Mouse (Mus musculus) Patski (cell line): ENCODE data around the gene Hoxd13. TPM values are rescaled to one million over a fixed set of nuclear protein-coding genes. Genes with fewer than 3 reads are reported as not detected.
A peak's percentile ranks its signal among the peaks of the same experiment; 100 is the strongest.

Source experiments
- ATAC-seq: fragments of 100-300 bp; one replicate; pipeline ENCODE4 v1.8.0; 2021
- CTCF ChIA-PET: fragments of 350-600 bp; sonication (Branson Sonifier 250); formaldehyde crosslinking; loops from one replicate; lab custom pipeline; 2022; ENCODE audit warnings: inconsistent platforms; lab: Charles Lee
- POLR2A ChIA-PET: fragments of 350-600 bp; sonication (Branson Sonifier 250); formaldehyde crosslinking; loops from one replicate; lab custom pipeline; 2022; ENCODE audit warnings: antibody characterized with exemption, inconsistent platforms; lab: Charles Lee
- DNase-seq: peaks from one replicate; pipeline ENCODE4 v3.0.0-alpha.2; 2011; ENCODE audit warnings: low read depth, low spot score
- H3K27me3 ChIP-seq: fragments of 371-371 bp; one replicate; pipeline ENCODE4 v1.5.1; 2021
- CTCF ChIP-seq: fragments of 100-300 bp; IDR thresholded peaks from one replicate; pipeline ENCODE4 v1.5.1; 2021
- in situ Hi-C: fragments of 300-500 bp; cut with MboI; formaldehyde crosslinking; loops from 3 replicates; pipeline ENCODE4 v1.11.1; 2018; ENCODE audit warnings: low pct_unique_long_range_greater_than_20kb, mixed read lengths
- polyA plus RNA-seq: library from polyadenylated mRNA; unstranded; gene quantifications from one replicate; pipeline ENCODE4 v1.2.3, GENCODE M21; 2021

Gene Hoxd13
- polyA plus RNA-seq, 1 experiment from 2014 or later, result not detected

DNA sequence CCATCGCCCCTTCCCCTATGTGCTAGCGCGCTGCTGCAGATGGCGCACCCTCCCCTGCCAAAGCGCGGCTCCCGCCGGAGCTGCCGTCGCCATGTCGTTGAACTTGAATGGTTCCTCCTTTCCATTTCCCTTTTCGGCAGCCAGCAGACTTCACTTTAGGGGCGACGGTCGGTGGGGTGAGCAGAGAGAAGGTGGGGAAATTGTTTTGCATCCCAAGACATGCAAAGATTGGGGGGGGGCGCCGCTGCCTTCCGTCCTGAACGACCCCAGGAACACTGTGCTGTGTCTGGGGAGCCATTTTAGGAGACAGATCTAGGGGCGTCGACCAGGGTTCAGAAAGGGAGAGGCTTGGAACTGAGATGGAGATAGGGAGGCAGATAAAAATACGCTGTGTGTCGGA is 11.9 kb downstream of the Hoxd13 start:
- ATAC-seq (no peak), DNase-seq (no peak)
- ChIA-PET CTCF (no interaction called here), POLR2A (no interaction called here)
- no peak for TF ChIP-seq CTCF
- in situ Hi-C loops, result loop anchor here (25.0 kb wide), 1 partner anchor 1082 kb away; no protein-coding TSS in a partner anchor
- H3K27me3 ChIP-seq, result peaks cover 42% of the 10 kb centered on the region

DNA sequence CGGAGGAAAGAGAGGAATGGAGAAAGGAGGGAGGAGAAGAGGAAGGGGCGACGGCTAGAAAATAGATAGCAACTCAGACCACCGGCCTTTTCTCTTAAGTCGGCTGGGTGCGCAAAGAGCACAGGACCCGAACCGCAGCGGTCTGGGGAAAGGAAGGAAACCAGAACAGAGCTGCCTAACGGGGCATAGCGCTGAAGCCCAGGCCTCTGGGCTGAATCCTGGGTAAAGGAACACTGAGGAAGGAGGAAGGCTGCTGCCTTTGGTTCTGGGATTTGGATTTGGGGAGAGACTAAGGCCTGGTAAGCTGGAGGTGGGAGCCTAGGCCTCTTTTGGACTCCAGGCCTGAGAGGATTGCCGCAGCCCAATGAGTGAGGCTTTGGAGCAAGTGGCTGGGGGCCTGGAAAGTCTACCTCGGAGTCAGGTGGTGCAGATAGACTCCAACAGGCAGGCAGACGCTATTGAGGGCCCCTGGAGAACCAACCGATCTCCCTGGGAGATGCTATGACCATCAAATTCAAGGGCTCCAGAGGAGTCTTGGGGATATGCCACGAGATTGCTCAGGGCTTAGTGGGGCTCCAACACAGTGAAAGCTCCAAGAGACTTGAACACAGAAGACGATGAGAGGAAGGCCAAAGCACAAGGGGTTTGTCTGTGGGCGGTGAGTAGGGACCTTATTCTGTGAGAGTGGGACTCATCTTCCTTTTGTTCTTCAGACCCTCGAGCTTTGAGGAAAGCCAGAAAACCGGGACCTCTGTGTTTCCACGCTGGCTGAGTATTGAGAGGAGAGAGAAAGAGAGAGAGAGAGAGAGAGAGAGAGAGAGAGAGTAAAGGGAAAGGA is 12.7 kb downstream of the Hoxd13 start:
- DNase-seq (no peak), ATAC-seq (no peak)
- peaks cover 35% of the 10 kb centered on the region for H3K27me3 ChIP-seq
- in situ Hi-C loops, result loop anchor here (25.0 kb wide), 1 partner anchor 1082 kb away; no protein-coding TSS in a partner anchor
- POLR2A ChIA-PET, result no interaction called here
- CTCF ChIA-PET, result no interaction called here
- TF ChIP-seq CTCF, result no peak

DNA sequence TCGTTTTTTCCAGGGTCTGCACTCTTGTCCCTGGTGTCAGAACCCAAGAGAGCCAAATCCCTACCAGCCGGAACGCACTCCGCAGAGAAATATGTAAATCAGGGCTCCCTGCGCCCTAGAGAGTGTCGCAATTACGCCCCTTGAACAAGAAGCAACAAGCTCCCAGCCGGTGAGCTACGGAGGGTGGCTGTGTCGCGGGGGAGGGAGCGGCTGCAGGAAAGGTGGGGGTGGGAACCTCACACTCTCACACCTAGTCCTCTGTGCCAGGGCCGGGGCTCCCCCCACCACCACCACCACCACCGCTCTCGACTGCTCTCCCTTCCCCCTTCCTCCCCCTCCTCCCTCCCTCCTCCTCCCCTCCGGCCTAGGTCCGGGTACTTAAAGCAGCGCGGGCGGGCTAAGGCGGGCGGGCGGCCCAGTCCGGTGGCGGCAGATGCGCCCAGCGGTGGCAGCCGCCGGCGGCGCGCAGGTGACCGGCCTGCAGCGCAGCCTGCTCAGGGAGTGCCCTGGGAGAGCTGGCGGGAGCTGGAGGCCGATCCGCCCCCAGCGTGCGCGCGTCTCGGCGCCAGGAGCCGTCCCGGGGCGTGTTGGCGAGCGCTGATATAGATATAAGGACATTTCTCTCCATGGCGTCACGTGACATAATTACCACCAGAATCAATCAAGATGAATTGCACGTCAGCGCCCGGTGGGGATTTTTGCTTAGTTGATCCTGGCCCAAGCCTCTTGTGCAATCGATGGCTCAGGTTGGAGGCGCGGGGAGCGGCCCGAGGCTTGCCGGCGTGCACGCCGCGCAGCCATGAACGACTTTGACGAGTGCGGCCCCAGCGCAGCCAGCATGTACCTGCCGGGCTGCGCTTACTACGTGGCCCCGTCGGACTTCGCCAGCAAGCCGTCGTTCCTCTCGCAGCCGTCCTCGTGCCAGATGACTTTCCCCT is 13.8 kb downstream of the Hoxd13 start:
- in situ Hi-C loops, result loop anchor here (25.0 kb wide), 1 partner anchor 1080 kb away; no protein-coding TSS in a partner anchor
- H3K27me3 ChIP-seq, result peaks cover 45% of the 10 kb centered on the region
- TF ChIP-seq CTCF, result no peak
- ATAC-seq, result no peak
- ChIA-PET POLR2A (no interaction called here), CTCF (no interaction called here)
- DNase-seq, result no peak

DNA sequence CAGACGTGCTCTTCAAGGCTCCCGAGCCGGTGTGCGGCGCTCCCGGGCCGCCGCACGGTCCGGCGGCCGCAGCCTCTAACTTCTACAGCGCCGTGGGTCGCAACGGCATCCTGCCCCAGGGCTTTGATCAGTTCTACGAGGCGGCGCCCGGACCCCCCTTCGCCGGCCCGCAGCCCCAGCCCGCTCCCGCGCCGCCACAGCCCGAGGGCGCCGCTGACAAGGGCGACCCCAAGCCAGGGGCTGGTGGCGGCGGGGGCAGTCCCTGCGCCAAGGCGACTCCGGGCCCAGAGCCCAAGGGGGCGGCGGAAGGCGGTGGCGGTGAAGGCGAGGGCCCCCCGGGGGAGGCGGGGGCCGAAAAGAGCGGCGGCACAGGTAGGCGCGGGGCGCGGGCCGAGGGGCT is 14.7 kb downstream of the Hoxd13 start:
- DNase-seq (no peak), ATAC-seq (no peak)
- ChIA-PET POLR2A (no interaction called here), CTCF (no interaction called here)
- no peak for TF ChIP-seq CTCF
- H3K27me3 ChIP-seq, result peaks cover 54% of the 10 kb centered on the region
- in situ Hi-C loops, result loop anchor here (25.0 kb wide), 1 partner anchor 1080 kb away; no protein-coding TSS in a partner anchor

DNA sequence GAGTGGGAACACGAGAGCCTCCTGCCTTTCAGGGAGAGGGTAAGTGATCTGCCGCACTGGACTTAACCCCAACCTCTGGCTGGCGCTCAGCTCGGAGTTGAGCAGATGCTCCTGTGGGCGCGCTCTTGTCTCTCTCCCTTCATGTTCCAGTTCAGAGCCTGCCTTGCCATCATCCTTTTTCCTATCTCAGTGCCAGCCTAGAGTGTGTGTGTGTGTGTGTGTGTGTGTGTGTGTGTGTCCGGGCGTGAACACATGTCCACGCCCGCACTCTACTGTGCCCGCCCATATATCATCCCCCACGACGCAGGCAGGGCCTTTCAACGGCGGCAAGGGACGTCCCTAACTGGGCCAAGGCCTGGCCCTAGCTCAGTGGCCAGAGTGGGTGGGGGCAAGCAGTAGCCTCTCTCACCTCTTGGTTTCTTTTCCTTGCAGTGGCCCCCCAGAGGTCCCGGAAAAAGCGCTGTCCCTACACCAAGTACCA is 15.4 kb downstream of the Hoxd13 start:
- peaks cover 56% of the 10 kb centered on the region for H3K27me3 ChIP-seq
- ATAC-seq, result no peak
- TF ChIP-seq CTCF, result no peak
- CTCF ChIA-PET, result no interaction called here
- in situ Hi-C loops, result loop anchor here (25.0 kb wide), 1 partner anchor 1079 kb away; no protein-coding TSS in a partner anchor
- DNase-seq, result no peak
- POLR2A ChIA-PET, result no interaction called here

DNA sequence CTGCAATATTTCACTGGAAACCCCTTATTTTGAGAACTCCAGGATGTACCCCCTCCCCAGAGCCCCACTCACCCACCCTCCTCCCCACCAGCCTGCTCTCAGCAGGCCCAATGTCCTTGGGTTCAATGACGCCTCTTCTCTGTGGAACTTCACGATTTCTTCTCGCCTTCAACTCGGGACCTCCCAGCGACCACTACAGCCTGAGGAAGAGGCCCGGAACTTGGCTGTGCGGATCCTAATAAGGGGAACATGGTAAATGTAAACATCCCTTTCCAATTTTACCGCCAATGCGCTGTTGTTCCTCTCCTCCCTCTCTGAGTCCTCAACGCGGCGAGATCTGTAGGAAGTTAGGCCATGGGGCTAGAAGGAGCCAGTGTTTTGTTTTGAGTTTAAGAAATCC is 16.0 kb downstream of the Hoxd13 start:
- ChIA-PET POLR2A (no interaction called here), CTCF (no interaction called here)
- DNase-seq (no peak), ATAC-seq (no peak)
- no peak for TF ChIP-seq CTCF
- in situ Hi-C loops, result loop anchor here (25.0 kb wide), 1 partner anchor 1078 kb away; no protein-coding TSS in a partner anchor
- H3K27me3 ChIP-seq, result peaks cover 62% of the 10 kb centered on the region

DNA sequence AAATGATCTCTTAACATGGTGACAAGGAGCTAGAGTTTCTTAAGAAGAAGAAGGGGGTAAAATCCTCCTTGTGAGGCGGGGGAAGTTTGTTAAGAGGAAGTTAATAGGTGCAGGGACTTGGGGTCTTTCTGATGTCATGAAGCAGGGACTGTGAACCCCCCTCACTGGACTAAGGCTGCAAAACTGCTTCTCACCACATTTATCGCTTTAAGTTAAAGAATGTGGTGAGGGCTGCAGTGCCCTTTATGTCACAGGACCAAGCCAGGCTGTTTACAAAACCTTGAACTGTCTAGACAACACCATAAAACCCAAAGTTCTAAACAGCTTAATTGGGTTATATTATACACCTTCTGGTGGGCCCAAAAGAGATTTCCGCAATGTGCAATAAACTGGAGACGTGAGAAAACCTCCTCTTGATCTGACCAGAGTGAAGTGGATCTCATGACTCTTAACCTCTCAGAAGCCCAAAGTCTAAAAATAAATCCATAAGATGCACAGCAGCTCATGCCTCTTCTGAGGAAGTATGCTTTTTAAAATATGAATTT is 17.0 kb downstream of the Hoxd13 start:
- in situ Hi-C loops, result loop anchor here (25.0 kb wide), 1 partner anchor 1077 kb away; no protein-coding TSS in a partner anchor
- ATAC-seq (no peak), DNase-seq (no peak)
- POLR2A ChIA-PET, result interaction anchor here (0.6 kb wide), 1 partner anchor 56 kb away, joined by 3 read pairs; no protein-coding TSS in a partner anchor
- no peak for TF ChIP-seq CTCF
- CTCF ChIA-PET, result interaction anchor here (1.0 to 2.0 kb wide), 2 partner anchors 8 to 10 kb away, joined by 3 to 6 read pairs; no protein-coding TSS in a partner anchor
- H3K27me3 ChIP-seq, result peaks cover 69% of the 10 kb centered on the region

DNA sequence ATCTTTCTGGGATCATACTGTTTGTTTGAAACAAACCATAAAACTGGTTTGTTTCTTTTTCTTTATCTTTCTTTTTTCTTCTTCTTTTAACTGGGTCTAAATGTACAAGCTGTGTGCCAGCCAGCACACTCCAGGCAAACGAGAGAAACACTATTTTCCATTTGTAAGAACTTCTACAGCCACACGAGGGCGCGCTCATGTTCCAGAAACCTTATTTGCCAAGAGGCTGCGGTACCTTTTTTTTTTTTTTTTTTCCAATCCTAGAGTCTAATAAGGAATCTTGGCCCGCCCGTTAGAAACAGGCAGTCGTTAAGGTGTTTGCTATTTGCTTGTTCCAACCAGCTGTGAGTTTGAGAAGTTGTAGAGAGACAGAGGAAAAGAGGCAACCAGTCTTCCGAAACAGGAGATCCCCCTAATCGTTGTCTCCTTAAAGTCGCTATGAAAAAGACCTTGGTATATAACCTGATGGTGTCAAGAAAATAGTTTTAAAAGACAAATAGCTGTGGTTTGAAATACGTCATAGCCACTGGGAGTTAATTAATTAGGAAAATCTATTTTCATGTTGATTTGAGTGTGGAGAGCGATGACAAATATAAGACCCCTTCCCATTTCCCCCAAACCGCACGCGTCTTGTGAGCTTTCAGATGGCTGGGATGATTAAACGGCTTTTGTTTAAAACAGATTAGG is 18.3 kb downstream of the Hoxd13 start:
- POLR2A ChIA-PET, result no interaction called here
- ATAC-seq (peak; percentile 62), DNase-seq (no peak)
- in situ Hi-C loops, result loop anchor here (25.0 kb wide), 1 partner anchor 1076 kb away; no protein-coding TSS in a partner anchor
- H3K27me3 ChIP-seq, result peaks cover 74% of the 10 kb centered on the region
- CTCF ChIA-PET, result interaction anchor here (0.7 to 2.0 kb wide), 4 partner anchors 9 to 167 kb away, joined by 3 to 6 read pairs (median 4); no protein-coding TSS in a partner anchor
- TF ChIP-seq CTCF, result no peak

DNA sequence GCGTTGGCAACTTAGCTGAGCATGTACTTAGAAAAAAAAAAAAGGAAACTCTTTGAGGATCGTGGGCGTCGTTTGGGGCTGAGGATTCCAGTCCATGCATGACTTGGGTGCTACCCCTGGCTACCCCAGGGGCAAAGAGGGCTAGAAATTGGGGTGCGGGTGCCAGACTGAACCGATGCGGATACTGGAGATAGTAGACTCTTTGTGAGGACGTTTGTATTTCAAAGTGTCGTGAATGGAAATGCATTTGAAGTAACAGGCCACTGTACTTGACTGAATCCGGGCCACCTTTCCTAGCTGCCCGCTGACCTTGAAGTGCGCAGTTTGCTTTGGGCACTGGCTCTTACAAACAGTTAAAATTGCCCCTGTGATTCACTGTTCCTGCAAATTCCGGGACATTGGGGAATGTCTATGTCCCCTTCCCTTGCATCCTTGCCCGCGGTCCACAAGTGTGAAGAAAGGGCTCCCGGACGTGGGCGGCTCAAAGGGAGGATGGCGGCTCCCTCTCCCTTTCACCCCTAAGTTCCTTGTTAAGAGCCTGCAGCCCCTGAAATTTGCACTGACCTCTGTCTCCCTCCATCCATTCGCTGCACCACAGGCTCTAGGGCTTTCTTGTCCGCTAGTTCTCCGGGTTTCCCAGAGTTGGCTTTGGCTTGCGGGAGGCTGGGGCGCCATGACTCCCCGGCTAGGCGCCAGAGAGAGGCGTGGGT is 19.0 kb downstream of the Hoxd13 start:
- H3K27me3 ChIP-seq, result peaks cover 79% of the 10 kb centered on the region
- ATAC-seq (no peak), DNase-seq (no peak)
- in situ Hi-C loops, result loop anchor here (25.0 kb wide), 1 partner anchor 1075 kb away; no protein-coding TSS in a partner anchor
- ChIA-PET POLR2A (no interaction called here), CTCF (interaction anchor here (0.7 to 2.0 kb wide), 3 partner anchors 10 to 166 kb away, joined by 3 to 6 read pairs (median 4); no protein-coding TSS in a partner anchor)
- TF ChIP-seq CTCF, result no peak
